In the genomic region with DNA sequence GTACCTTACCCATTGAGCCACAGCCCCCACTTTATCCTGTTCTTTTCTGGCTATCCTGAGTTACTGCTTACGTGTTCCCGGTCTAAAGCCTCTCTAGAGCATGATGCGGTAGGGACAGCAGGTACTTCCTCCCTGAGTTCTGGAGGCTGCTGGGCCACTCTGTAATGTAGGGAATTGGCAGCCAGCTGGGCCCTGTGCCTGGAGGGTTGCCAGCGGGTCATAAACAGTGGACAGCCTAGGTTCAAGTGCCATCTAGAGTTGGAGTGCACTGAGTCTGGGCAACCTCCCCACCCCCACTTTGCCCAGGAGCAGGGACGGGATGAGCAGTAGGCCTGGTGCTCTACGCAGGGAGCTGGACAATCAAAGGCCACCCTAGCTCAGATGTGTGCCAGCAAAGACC, we compare ENCODE assay signal across 25 mouse cellular contexts.
DNase-seq lines count a peak whose midpoint lies in the region; ATAC-seq and TF ChIP-seq lines count a peak whose summit lies in the region.
"Had no signal": no experiment of that assay in that cellular context is flagged by ENCODE, and none has a peak within 500 bp of the region (broad histone marks: within the 10 kb centered on the region; RNA-seq: fewer than 3 reads in every experiment).

No protein-coding gene starts in this region.

- DNase-seq in hindbrain, embryonic 10.5 days (ENCODE audit: low spot score): no peak
- DNase-seq in hindbrain, postnatal 0 days (ENCODE audit: low spot score): no peak
- no peak for DNase-seq in liver, embryonic 13.5 days
- DNase-seq in lung, postnatal 4 days: peak; percentile 41 to 65
- DNase-seq in adrenal gland, postnatal 25 days: no peak
- no peak for DNase-seq in thymus, adult 18-20 months
- DNase-seq: adrenal gland, adult 2 months; cerebellum, adult 18-20 months; gastrocnemius, postnatal 14 days; heart, adult 11 months; heart, postnatal 14 days; kidney, adult 11 months; layer of hippocampus, adult 9-11 months; right cerebral cortex, adult 18-20 months; right cerebral cortex, postnatal 4 days; thymus, postnatal 25 days had no signal

- no peak for ATAC-seq in hindbrain, postnatal 0 days
- no peak for ATAC-seq in liver, embryonic 13.5 days (ENCODE audit: low read depth)
- peak; percentile 37; the same call in 1 of the 2 replicates for ATAC-seq in lung, embryonic 16.5 days (ENCODE audit: low read depth)
- ATAC-seq: CD4-positive, CD25-positive, alpha-beta regulatory T cell, adult 4 months; forebrain, embryonic 14.5 days; midbrain, embryonic 15.5 days had no signal

- H3K36me3 ChIP-seq in hindbrain, embryonic 10.5 days: no peaks in the 10 kb centered on the region
- no peaks in the 10 kb centered on the region for H3K36me3 ChIP-seq in hindbrain, postnatal 0 days (ENCODE audit: insufficient read depth, low read length)
- no peaks in the 10 kb centered on the region for H3K36me3 ChIP-seq in liver, embryonic 13.5 days
- H3K36me3 ChIP-seq in lung, embryonic 16.5 days (ENCODE audit: control insufficient read depth, insufficient read depth, low read length): no peaks in the 10 kb centered on the region
- H3K36me3 ChIP-seq: embryonic facial prominence, embryonic 15.5 days; heart, embryonic 12.5 days; hindbrain, embryonic 12.5 days; kidney, embryonic 15.5 days; midbrain, embryonic 15.5 days had no signal

- no peak overlapping the region for H3K9ac ChIP-seq in hindbrain, postnatal 0 days (replicated peaks; ENCODE audit: low read length)
- H3K9ac ChIP-seq in liver, embryonic 13.5 days: peak overlapping the region; percentile 39; the same call in 1 of the 2 replicates
- no peak overlapping the region for H3K9ac ChIP-seq in lung, embryonic 16.5 days (ENCODE audit: low read length)
- H3K9ac ChIP-seq: embryonic facial prominence, embryonic 15.5 days; heart, embryonic 12.5 days; hindbrain, embryonic 12.5 days; kidney, embryonic 15.5 days; midbrain, embryonic 15.5 days had no signal

- H3K9me3 ChIP-seq in hindbrain, embryonic 10.5 days: no peaks in the 10 kb centered on the region
- H3K9me3 ChIP-seq in hindbrain, postnatal 0 days (ENCODE audit: low read length): no peaks in the 10 kb centered on the region
- H3K9me3 ChIP-seq in liver, embryonic 13.5 days (replicated peaks): no peaks in the 10 kb centered on the region
- no peaks in the 10 kb centered on the region for H3K9me3 ChIP-seq in lung, embryonic 16.5 days (ENCODE audit: control insufficient read depth, low read length)
- H3K9me3 ChIP-seq: embryonic facial prominence, embryonic 15.5 days; heart, embryonic 12.5 days; hindbrain, embryonic 12.5 days; kidney, embryonic 15.5 days; midbrain, embryonic 15.5 days had no signal

- no peak for TF ChIP-seq CTCF in hindbrain, postnatal 0 days (IDR thresholded peaks at IDR 0.05; ENCODE audit: low read depth)

- peak overlapping the region; percentile 35; the same call in 1 of the 2 replicates for H3K27ac ChIP-seq in hindbrain, embryonic 10.5 days
- no peak overlapping the region for H3K27ac ChIP-seq in hindbrain, postnatal 0 days
- peak overlapping the region; percentile 74 for H3K27ac ChIP-seq in liver, embryonic 13.5 days
- H3K27ac ChIP-seq in lung, embryonic 16.5 days (ENCODE audit: low read length): no peak overlapping the region
- H3K27ac ChIP-seq: embryonic facial prominence, embryonic 15.5 days; hindbrain, embryonic 12.5 days; kidney, embryonic 15.5 days; macrophage; midbrain, embryonic 15.5 days had no signal

- peaks cover 11% of the 10 kb centered on the region for H3K4me1 ChIP-seq in hindbrain, embryonic 10.5 days (replicated peaks)
- H3K4me1 ChIP-seq in hindbrain, postnatal 0 days (ENCODE audit: insufficient read depth, low read length): no peaks in the 10 kb centered on the region; the same call in 1 of the 2 replicates
- H3K4me1 ChIP-seq in liver, embryonic 13.5 days (replicated peaks): peaks cover 70% of the 10 kb centered on the region
- H3K4me1 ChIP-seq in lung, embryonic 16.5 days (replicated peaks; ENCODE audit: control insufficient read depth, insufficient read depth, low read length): peaks cover 9% of the 10 kb centered on the region; the same call in 1 of the 2 replicates
- H3K4me1 ChIP-seq: midbrain, embryonic 15.5 days had no signal

- H3K4me3 ChIP-seq in hindbrain, embryonic 10.5 days: no peak overlapping the region
- H3K4me3 ChIP-seq in hindbrain, postnatal 0 days (ENCODE audit: low read length): no peak overlapping the region
- H3K4me3 ChIP-seq in liver, embryonic 13.5 days (replicated peaks): no peak overlapping the region
- no peak overlapping the region for H3K4me3 ChIP-seq in lung, embryonic 16.5 days (ENCODE audit: low read length)
- H3K4me3 ChIP-seq: embryonic facial prominence, embryonic 15.5 days; heart, embryonic 12.5 days; hindbrain, embryonic 12.5 days; kidney, embryonic 15.5 days; midbrain, embryonic 15.5 days had no signal

- H3K27me3 ChIP-seq in hindbrain, embryonic 10.5 days (ENCODE audit: insufficient read depth, poor library complexity, severe bottlenecking): no peaks in the 10 kb centered on the region
- no peaks in the 10 kb centered on the region for H3K27me3 ChIP-seq in hindbrain, postnatal 0 days (ENCODE audit: insufficient read depth, low read length)
- H3K27me3 ChIP-seq in liver, embryonic 13.5 days: no peaks in the 10 kb centered on the region
- no peaks in the 10 kb centered on the region for H3K27me3 ChIP-seq in lung, embryonic 16.5 days (ENCODE audit: control insufficient read depth, insufficient read depth, low read depth, low read length)
- H3K27me3 ChIP-seq: embryonic facial prominence, embryonic 15.5 days; heart, embryonic 12.5 days; hindbrain, embryonic 12.5 days; kidney, embryonic 15.5 days; midbrain, embryonic 15.5 days had no signal

- H3K4me2 ChIP-seq in hindbrain, postnatal 0 days (ENCODE audit: low read depth, low read length): no peak overlapping the region
- H3K4me2 ChIP-seq in liver, embryonic 13.5 days: no peak overlapping the region
- no peak overlapping the region for H3K4me2 ChIP-seq in lung, embryonic 16.5 days (ENCODE audit: low read depth, low read length)
- H3K4me2 ChIP-seq: embryonic facial prominence, embryonic 15.5 days; heart, embryonic 12.5 days; hindbrain, embryonic 12.5 days; kidney, embryonic 15.5 days; midbrain, embryonic 15.5 days had no signal

- 92% methylated on average over 6 of the region's 6 CpGs for WGBS in hindbrain, embryonic 10.5 days
- 82% methylated on average over 6 of the region's 6 CpGs for WGBS in hindbrain, postnatal 0 days
- WGBS in liver, embryonic 13.5 days (ENCODE audit: insufficient replicate concordance): 72% methylated on average over 6 of the region's 6 CpGs
- WGBS in lung, embryonic 16.5 days: 65% methylated on average over 6 of the region's 6 CpGs

Comparison
In these comparisons a context has a peak if more than half of its experiments do, and no peak if none do; other contexts are left out.
1. H3K27ac ChIP-seq: peak in hindbrain, embryonic 10.5 days (single experiment) and liver, embryonic 13.5 days (single experiment); none in hindbrain, postnatal 0 days (single experiment) and lung, embryonic 16.5 days (single experiment).
2. DNase-seq: peak in lung, postnatal 4 days (2 of 2); none in hindbrain, embryonic 10.5 days (single experiment), hindbrain, postnatal 0 days (single experiment), liver, embryonic 13.5 days (single experiment), adrenal gland, postnatal 25 days (single experiment) and thymus, adult 18-20 months (0 of 2).